Mouse (Mus musculus) intestine, embryonic 14.5 days (tissue): ENCODE measurements around the gene Foxo1. TPM values are rescaled to one million over a fixed set of nuclear protein-coding genes. Genes with fewer than 3 reads are reported as not detected.

Source experiments
- ATAC-seq: fragments of 200-750 bp; cut with Nextera tagmentation; replicated peaks from 2 replicates; pipeline ENCODE4 v1.8.0; 2017; ENCODE audit warnings: low read depth, moderate number of reproducible peaks, moderate TSS enrichment, moderate library complexity; ENCODE audit not compliant: low FRiP score, low TSS enrichment
- DNase-seq: peaks from one replicate; pipeline ENCODE4 v3.0.0-alpha.2; 2018; ENCODE audit warnings: low spot score
- H3K27ac ChIP-seq: fragments of 300-500 bp; sonication (generic); 2 replicates; pipeline ENCODE4 v1.5.1; 2014; ENCODE audit warnings: low read depth, mild to moderate bottlenecking, control low read depth
- H3K27me3 ChIP-seq: fragments of 300-500 bp; sonication (generic); replicated peaks from 2 replicates; pipeline ENCODE4 v1.6.1; 2014; ENCODE audit warnings: low read length, control low read depth; ENCODE audit not compliant: control insufficient read depth, insufficient read depth
- H3K36me3 ChIP-seq: fragments of 300-500 bp; sonication (generic); 2 replicates; pipeline ENCODE4 v1.6.1; 2014; ENCODE audit warnings: low read length, control low read depth; ENCODE audit not compliant: control insufficient read depth, insufficient read depth
- H3K4me1 ChIP-seq: fragments of 300-500 bp; sonication (generic); replicated peaks from 2 replicates; pipeline ENCODE4 v1.6.1; 2014; ENCODE audit warnings: low read length, control low read depth, mixed read lengths; ENCODE audit not compliant: control insufficient read depth, insufficient read depth
- H3K4me2 ChIP-seq: fragments of 300-500 bp; sonication (generic); 2 replicates; pipeline ENCODE4 v1.6.1; 2014; ENCODE audit warnings: low read length
- H3K4me3 ChIP-seq: fragments of 300-500 bp; sonication (generic); 2 replicates; pipeline ENCODE4 v1.5.1; 2014; ENCODE audit warnings: low read depth, low read length, control low read depth, mixed read lengths
- H3K9ac ChIP-seq: fragments of 300-500 bp; sonication (generic); 2 replicates; pipeline ENCODE4 v1.6.1; 2014; ENCODE audit warnings: mild to moderate bottlenecking, low read length
- H3K9me3 ChIP-seq: fragments of 300-500 bp; sonication (generic); 2 replicates; pipeline ENCODE4 v1.6.1; 2016; ENCODE audit warnings: low read length, control low read depth; ENCODE audit not compliant: control insufficient read depth
- WGBS: fragments of 180-500 bp; shearing (Covaris S2); extraction: QIAGEN DNeasy Blood & Tissue Kit; methylation state at CpG from one replicate; pipeline ENCODE4 v1.1.7; 2014; 5-methylcytosine and 5-hydroxymethylcytosine counted together
- polyA plus RNA-seq: library from polyadenylated mRNA; unstranded; fragments of >200 nt; fragmentation: Nextera tagmentation; extraction: Ambion mirVana; gene quantifications from 2 replicates; pipeline ENCODE4 v1.2.1, GENCODE M21; 2014

The Foxo1 gene
- polyA plus RNA-seq, 1 experiment from 2014 or later: 8.2 TPM

DNA sequence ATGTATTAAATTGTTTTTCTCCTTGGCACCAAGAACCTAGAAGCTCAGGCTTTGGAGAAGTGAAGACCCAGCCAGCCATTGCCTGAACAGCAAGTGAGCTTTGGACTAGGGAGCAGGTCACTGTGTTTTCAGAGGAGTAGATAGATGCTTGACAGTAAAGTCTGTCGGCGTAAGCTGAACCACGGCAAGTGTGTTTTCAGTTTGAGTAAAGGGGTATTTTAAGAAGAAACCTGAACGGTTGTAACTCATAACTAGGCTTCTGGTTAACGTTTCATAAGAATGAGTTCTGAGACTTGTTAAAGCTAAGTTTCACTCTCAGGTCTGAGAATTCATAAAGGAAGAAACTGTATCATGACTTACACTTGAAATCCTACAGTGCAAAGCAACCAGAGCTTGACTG, 3.2 kb downstream of the Foxo1 start:
- Histone ChIP-seq H3K27ac (no peak overlapping the region), H3K36me3 (no peaks in the 10 kb centered on the region), H3K4me2 (peak overlapping the region; percentile 99), H3K27me3 (no peaks in the 10 kb centered on the region; the same call in 1 of the 2 replicates), H3K4me3 (0 out of 2 replicates have a peak overlapping the region, but pooled peaks have one; percentile 94), H3K4me1 (peaks cover 18% of the 10 kb centered on the region), H3K9me3 (no peaks in the 10 kb centered on the region), H3K9ac (no peak overlapping the region)
- WGBS: 59% methylated on average over 5 of the region's 5 CpGs
- ATAC-seq (no peak), DNase-seq (no peak)

DNA sequence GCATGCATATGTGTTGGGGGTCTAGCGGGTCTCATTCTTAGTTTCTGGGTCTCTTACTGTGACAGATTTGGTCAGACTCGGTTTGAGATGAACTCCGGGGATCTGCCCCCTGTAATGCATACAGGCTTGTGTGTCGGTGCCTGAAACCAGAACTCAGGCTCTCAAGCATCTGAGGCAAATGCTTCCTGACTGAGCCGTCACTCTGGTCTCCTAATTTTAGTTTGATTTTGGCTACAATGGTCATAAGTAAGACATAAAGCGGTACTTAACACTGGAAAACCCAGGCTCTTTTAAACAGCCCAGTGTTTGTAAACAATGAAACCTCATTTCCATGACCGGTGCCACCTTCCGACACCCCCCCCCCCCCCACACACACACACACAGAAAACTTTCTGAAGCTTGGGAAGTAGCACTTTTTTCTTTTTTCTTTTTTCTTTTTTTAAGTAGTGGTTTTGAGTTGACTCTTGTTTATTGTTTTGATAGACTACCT, 4.3 kb downstream of the Foxo1 start:
- Histone ChIP-seq H3K4me1 (peaks cover 18% of the 10 kb centered on the region), H3K4me3 (no peak overlapping the region), H3K4me2 (peak overlapping the region; percentile 12; the same call in 1 of the 2 replicates), H3K36me3 (no peaks in the 10 kb centered on the region), H3K27me3 (no peaks in the 10 kb centered on the region), H3K27ac (no peak overlapping the region), H3K9me3 (no peaks in the 10 kb centered on the region), H3K9ac (no peak overlapping the region)
- ATAC-seq (no peak), DNase-seq (no peak)
- WGBS: 68% methylated on average over 8 of the region's 8 CpGs

DNA sequence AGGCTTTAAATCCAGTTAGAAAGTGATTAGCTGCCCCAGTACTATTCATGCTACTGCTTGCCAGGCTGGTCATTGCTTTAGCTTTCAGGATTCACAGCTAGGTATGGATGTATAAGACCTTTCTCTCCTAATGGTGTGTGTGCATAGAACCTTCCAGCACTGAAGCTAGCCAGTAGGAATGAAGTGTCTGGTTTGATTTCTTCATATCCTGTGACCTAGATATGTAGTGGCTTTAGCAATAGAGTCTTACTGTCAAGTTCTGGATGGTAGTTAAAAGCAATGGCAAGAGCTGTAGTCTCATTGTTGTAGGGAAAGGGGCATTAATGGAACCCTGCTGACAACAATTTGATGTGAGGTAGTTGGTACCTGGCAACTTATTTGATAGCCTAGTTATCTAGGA, 6.3 kb downstream of the Foxo1 start:
- ATAC-seq (no peak), DNase-seq (no peak)
- H3K4me2 ChIP-seq: no peak overlapping the region
- no peaks in the 10 kb centered on the region for H3K36me3 ChIP-seq
- H3K9me3 ChIP-seq: 0 out of 2 replicates have a peak, but pooled peaks cover 2% of the 10 kb centered on the region
- H3K9ac ChIP-seq: no peak overlapping the region
- no peak overlapping the region for H3K4me3 ChIP-seq
- H3K4me1 ChIP-seq: peaks cover 18% of the 10 kb centered on the region
- no peaks in the 10 kb centered on the region for H3K27me3 ChIP-seq
- no peak overlapping the region for H3K27ac ChIP-seq

DNA sequence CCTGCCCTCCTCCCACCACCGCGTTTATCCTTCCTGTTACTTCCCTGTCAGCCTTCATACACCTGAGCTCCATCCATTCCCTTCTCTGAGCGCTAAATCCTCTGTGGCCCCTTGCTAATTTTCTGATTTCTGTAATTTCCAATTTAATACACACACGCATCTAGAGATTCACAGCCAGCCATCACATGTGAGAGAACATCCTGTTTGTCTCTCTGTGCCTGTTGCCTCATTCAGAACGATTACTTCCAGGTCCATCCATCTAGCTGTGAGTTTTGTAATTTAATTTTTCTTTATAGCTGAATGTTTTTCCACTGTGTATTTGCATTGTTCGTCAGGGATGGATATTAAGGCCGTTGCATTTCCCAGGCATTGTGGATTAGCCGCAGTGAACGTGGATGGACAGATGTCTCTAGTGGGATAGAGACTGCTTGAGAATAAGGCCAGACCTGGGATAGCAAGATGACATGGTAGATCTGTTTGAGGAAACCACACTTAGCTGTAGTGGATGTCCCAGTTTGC, 7.0 kb downstream of the Foxo1 start:
- ATAC-seq (no peak), DNase-seq (no peak)
- Histone ChIP-seq H3K9me3 (0 out of 2 replicates have a peak, but pooled peaks cover 2% of the 10 kb centered on the region), H3K27ac (no peak overlapping the region), H3K36me3 (no peaks in the 10 kb centered on the region), H3K27me3 (no peaks in the 10 kb centered on the region), H3K4me2 (no peak overlapping the region), H3K4me3 (no peak overlapping the region), H3K9ac (no peak overlapping the region), H3K4me1 (peaks cover 18% of the 10 kb centered on the region)
- 77% methylated on average over 9 of the region's 9 CpGs for WGBS

DNA sequence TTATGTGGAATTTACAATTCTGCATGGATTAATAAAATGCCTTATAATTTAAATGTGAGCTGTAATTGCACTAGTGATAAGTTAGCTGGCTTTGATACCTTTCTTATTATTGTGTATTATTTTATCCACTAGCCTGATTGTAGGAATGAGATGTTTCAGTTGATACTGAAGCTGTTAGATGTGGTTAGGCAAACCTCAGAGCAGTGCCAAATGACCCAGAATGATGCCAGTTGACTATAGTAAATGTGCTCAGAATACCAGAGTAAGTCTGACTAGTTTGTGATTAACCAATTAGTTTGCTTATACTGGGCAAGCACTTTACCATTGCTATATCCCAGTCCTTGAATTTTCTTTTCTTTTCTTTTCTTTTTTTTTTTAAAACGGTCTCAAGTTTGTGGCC, 12.5 kb downstream of the Foxo1 start:
- no peak for ATAC-seq
- H3K4me2 ChIP-seq: no peak overlapping the region
- 75% methylated on average over 1 of the region's 1 CpGs for WGBS

DNA sequence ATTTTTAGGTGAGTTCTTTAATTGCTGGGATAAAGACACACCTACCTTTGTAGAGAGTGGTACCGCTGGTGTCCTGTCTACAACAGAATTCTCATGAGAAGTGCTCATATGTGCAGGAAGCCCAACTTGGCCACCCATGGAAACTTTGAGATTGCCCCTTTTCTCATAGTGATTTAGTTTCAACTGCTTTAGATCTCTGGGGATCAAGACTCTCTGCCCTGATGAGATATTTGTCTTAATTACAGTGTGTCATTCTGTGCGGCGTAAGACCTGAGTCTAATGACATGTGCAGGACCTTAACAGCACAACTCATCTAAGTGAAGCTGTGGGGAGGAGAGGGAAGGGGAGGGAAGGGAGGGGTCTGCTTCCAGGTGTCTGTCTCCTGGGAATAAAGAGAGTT, 13.7 kb downstream of the Foxo1 start:
- H3K4me1 ChIP-seq: no peaks in the 10 kb centered on the region; the same call in 1 of the 2 replicates
- H3K36me3 ChIP-seq: no peaks in the 10 kb centered on the region
- H3K27ac ChIP-seq: no peak overlapping the region
- H3K27me3 ChIP-seq: no peaks in the 10 kb centered on the region
- no peak overlapping the region for H3K9ac ChIP-seq
- H3K4me2 ChIP-seq: no peak overlapping the region
- ATAC-seq (no peak), DNase-seq (no peak)
- 0 out of 2 replicates have a peak, but pooled peaks cover 2% of the 10 kb centered on the region for H3K9me3 ChIP-seq
- 73% methylated on average over 3 of the region's 3 CpGs for WGBS
- no peak overlapping the region for H3K4me3 ChIP-seq

More for the DNA sequence above, 12.5 kb downstream of the Foxo1 start:
- DNase-seq: no peak
- H3K27me3 ChIP-seq: no peaks in the 10 kb centered on the region
- no peaks in the 10 kb centered on the region; the same call in 1 of the 2 replicates for H3K4me1 ChIP-seq
- H3K9me3 ChIP-seq: 0 out of 2 replicates have a peak, but pooled peaks cover 2% of the 10 kb centered on the region
- H3K36me3 ChIP-seq: no peaks in the 10 kb centered on the region
- H3K9ac ChIP-seq: no peak overlapping the region
- no peak overlapping the region for H3K4me3 ChIP-seq
- H3K27ac ChIP-seq: no peak overlapping the region

DNA sequence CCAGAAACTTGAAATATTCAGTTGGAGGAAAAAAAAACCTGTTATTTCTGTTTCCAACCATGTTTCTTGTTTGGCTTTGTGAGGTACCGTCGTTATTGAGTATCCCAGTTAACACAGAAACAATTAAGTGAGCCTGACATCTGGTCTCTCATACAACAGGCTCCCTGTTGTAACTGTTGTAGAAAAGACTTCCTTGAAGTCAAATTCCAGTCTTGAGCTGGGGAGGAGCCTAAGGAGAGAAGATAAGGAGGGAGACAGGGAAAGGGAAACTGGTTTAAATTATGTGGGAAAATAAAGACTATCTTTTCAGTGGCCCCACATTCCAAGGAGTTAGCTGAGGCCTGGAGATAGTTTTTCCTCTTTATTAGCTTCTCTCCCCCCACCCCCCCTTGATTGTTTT, 14.2 kb downstream of the Foxo1 start:
- 42% methylated on average over 2 of the region's 2 CpGs for WGBS
- DNase-seq: no peak
- no peak overlapping the region for H3K27ac ChIP-seq
- H3K4me3 ChIP-seq: no peak overlapping the region
- H3K27me3 ChIP-seq: no peaks in the 10 kb centered on the region
- H3K4me1 ChIP-seq: no peaks in the 10 kb centered on the region; the same call in 1 of the 2 replicates
- 0 out of 2 replicates have a peak, but pooled peaks cover 2% of the 10 kb centered on the region for H3K9me3 ChIP-seq
- H3K4me2 ChIP-seq: no peak overlapping the region
- H3K36me3 ChIP-seq: no peaks in the 10 kb centered on the region
- H3K9ac ChIP-seq: no peak overlapping the region
- no peak for ATAC-seq

DNA sequence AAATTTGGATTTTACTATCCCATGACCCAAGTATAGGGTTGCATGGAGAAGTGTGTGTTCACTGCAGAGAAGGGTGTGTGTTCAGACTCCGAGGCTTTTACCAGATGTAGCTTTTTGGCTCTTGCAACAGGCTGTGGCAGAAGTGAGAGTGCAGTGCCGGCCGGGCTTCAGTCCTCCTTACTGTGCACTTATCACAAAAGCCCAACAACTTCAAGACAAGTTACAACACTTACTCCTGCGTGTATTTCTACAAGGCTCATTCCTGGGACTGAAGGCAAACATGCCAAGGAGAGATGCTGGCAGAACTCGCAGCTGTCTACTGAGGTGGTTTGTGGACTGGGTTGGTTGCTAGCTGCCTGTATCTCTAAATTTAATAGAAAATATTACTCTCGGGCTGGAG, 15.4 kb downstream of the Foxo1 start:
- H3K27me3 ChIP-seq: no peaks in the 10 kb centered on the region
- H3K9ac ChIP-seq: no peak overlapping the region
- DNase-seq (no peak), ATAC-seq (no peak)
- H3K4me2 ChIP-seq: no peak overlapping the region
- H3K4me1 ChIP-seq: no peaks in the 10 kb centered on the region; the same call in 1 of the 2 replicates
- 88% methylated on average over 6 of the region's 6 CpGs for WGBS
- H3K36me3 ChIP-seq: no peaks in the 10 kb centered on the region
- no peak overlapping the region for H3K27ac ChIP-seq
- no peaks in the 10 kb centered on the region for H3K9me3 ChIP-seq
- no peak overlapping the region for H3K4me3 ChIP-seq

DNA sequence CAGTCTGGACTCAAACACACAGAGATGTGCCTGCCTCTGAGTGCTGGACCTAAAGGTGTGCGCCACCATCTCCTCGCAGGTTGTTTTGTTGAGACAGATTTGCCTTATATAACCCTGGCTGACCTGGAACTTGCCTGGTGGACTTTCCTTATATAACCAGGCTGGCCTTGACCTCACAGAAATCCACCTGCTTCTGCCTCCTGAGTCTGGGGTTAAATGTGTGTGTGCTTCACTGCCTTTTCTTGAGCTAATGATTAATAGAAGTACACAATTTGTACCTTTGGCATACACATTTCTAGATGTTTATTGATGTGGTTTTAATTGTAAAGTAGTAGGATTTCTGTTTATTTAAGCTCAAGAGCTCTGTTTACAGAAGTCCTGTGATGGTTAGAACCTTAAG, 22.7 kb downstream of the Foxo1 start:
- Histone ChIP-seq H3K4me3 (no peak overlapping the region), H3K4me2 (no peak overlapping the region), H3K27ac (no peak overlapping the region), H3K9me3 (no peaks in the 10 kb centered on the region), H3K36me3 (no peaks in the 10 kb centered on the region), H3K27me3 (no peaks in the 10 kb centered on the region), H3K9ac (no peak overlapping the region), H3K4me1 (peaks cover 13% of the 10 kb centered on the region)
- no peak for DNase-seq
- WGBS: 92% methylated on average over 2 of the region's 2 CpGs
- ATAC-seq: no peak
